24 mouse cellular contexts compared by ENCODE assay signal in the genomic region with DNA sequence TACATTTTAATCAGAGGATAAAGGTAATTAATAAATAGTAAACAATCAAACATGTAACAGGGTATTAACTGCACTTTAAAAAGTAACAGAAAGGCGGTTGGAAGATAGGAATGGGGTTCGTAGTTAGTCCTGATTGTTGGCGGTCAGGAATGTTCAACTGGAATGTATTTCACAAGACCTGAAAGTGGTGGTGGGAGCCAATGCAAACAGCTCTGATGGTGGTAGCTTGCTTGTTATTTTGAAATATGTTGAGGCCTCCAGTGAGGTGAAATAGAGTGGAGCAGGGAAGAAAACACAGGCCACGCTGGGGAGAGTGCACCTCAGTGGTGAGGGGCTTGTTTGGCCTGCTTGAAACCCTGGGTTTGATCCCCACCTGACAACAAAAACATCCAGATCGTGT. TPM values are rescaled to one million over a fixed set of nuclear protein-coding genes. Genes with fewer than 3 reads are reported as not detected.
A peak's percentile ranks its signal among the peaks of the same experiment; 100 is the strongest.
DNase-seq lines count a peak whose midpoint lies in the region; ATAC-seq and TF ChIP-seq lines count a peak whose summit lies in the region.
"Had no signal": no experiment of that assay in that cellular context is flagged by ENCODE, and none has a peak within 500 bp of the region (broad histone marks: within the 10 kb centered on the region; RNA-seq: fewer than 3 reads in every experiment).

No protein-coding gene starts in this region.

- ATAC-seq in heart, embryonic 14.5 days (ENCODE audit: insufficient number of reproducible peaks, insufficient read depth, low FRiP score, low read depth): peak; percentile 21; the same call in 1 of the 2 replicates
- no peak; the same call in 1 of the 2 replicates for ATAC-seq in liver, embryonic 12.5 days
- peak; percentile 84 for ATAC-seq in lung, embryonic 16.5 days (ENCODE audit: low read depth)
- ATAC-seq in forebrain, embryonic 16.5 days: no peak
- no peak for ATAC-seq in intestine, postnatal 0 days
- ATAC-seq: forebrain, embryonic 13.5 days; hindbrain, embryonic 16.5 days; midbrain, embryonic 15.5 days had no signal

- no peak overlapping the region for H3K4me2 ChIP-seq in heart, embryonic 14.5 days (ENCODE audit: low read length)
- H3K4me2 ChIP-seq in liver, embryonic 12.5 days: no peak overlapping the region
- H3K4me2 ChIP-seq in lung, embryonic 16.5 days (ENCODE audit: low read depth, low read length): no peak overlapping the region
- H3K4me2 ChIP-seq in forebrain, embryonic 16.5 days (ENCODE audit: low read length): no peak overlapping the region
- no peak overlapping the region for H3K4me2 ChIP-seq in intestine, postnatal 0 days (replicated peaks; ENCODE audit: low read depth)
- H3K4me2 ChIP-seq: forebrain, embryonic 13.5 days; heart, embryonic 11.5 days; limb, embryonic 12.5 days; midbrain, embryonic 15.5 days had no signal

- H3K27ac ChIP-seq in heart, embryonic 14.5 days (replicated peaks in 1 of 2; ENCODE audit: control insufficient read depth in 1 of 2, insufficient read depth in 1 of 2, low read depth in 2 of 2, low read length in 2 of 2): peak overlapping the region; percentile 39 to 48; a peak in 3 of 4 replicates
- 0 out of 2 replicates have a peak overlapping the region, but pooled peaks have one; percentile 1 for H3K27ac ChIP-seq in liver, embryonic 12.5 days
- H3K27ac ChIP-seq in lung, embryonic 16.5 days (ENCODE audit: low read length): peak overlapping the region; percentile 82
- H3K27ac ChIP-seq in forebrain, embryonic 16.5 days (ENCODE audit: low read length): no peak overlapping the region
- H3K27ac ChIP-seq in intestine, postnatal 0 days (ENCODE audit: low read depth, low read length): no peak overlapping the region
- H3K27ac ChIP-seq: forebrain, embryonic 13.5 days; left cerebral cortex, adult 2 months; limb, embryonic 12.5 days; midbrain, embryonic 15.5 days had no signal

- no peak for TF ChIP-seq CTCF in intestine, postnatal 0 days (IDR thresholded peaks at IDR 0.05; ENCODE audit: low read depth)

- H3K9me3 ChIP-seq in heart, embryonic 14.5 days (ENCODE audit: control insufficient read depth, low read length): no peaks in the 10 kb centered on the region
- H3K9me3 ChIP-seq in liver, embryonic 12.5 days (replicated peaks): no peaks in the 10 kb centered on the region
- no peaks in the 10 kb centered on the region for H3K9me3 ChIP-seq in lung, embryonic 16.5 days (ENCODE audit: control insufficient read depth, low read length)
- no peaks in the 10 kb centered on the region for H3K9me3 ChIP-seq in forebrain, embryonic 16.5 days (ENCODE audit: control insufficient read depth, low read length)
- no peaks in the 10 kb centered on the region for H3K9me3 ChIP-seq in intestine, postnatal 0 days (ENCODE audit: control insufficient read depth)
- H3K9me3 ChIP-seq: forebrain, embryonic 13.5 days; megakaryocyte, embryonic 14.5 days; midbrain, embryonic 15.5 days had no signal

- peaks cover 5 to 15% of the 10 kb centered on the region in 2 experiments; a peak in 2 of 4 replicates for H3K4me1 ChIP-seq in heart, embryonic 14.5 days (ENCODE audit: control insufficient read depth in 2 of 2, insufficient read depth in 2 of 2, low read length in 2 of 2)
- H3K4me1 ChIP-seq in liver, embryonic 12.5 days: peaks cover 37% of the 10 kb centered on the region
- peaks cover 8% of the 10 kb centered on the region for H3K4me1 ChIP-seq in lung, embryonic 16.5 days (replicated peaks; ENCODE audit: control insufficient read depth, insufficient read depth, low read length)
- H3K4me1 ChIP-seq in forebrain, embryonic 16.5 days (replicated peaks; ENCODE audit: control insufficient read depth, insufficient read depth, low read length): peaks cover 7% of the 10 kb centered on the region
- peaks cover 6% of the 10 kb centered on the region; the same call in 1 of the 2 replicates for H3K4me1 ChIP-seq in intestine, postnatal 0 days (replicated peaks; ENCODE audit: control insufficient read depth, insufficient read depth, low read length)

- DNase-seq in heart, adult 11 months: no peak
- DNase-seq in liver: no peak
- DNase-seq in embryo, embryonic 10 days (ENCODE audit: low spot score): no peak
- DNase-seq: adrenal gland, postnatal 10 days; cerebellum, adult 11-12 months; cerebellum, postnatal 25 days; gastrocnemius, postnatal 36 days; kidney, adult 8-10 months; retina, postnatal 1 day; right cerebral cortex, postnatal 4 days; thymus, postnatal 4 days had no signal

- WGBS in heart, embryonic 14.5 days: 36% methylated on average over 5 of the region's 5 CpGs
- 66% methylated on average over 5 of the region's 5 CpGs for WGBS in liver, embryonic 12.5 days (ENCODE audit: insufficient replicate concordance)
- WGBS in lung, embryonic 16.5 days: 50% methylated on average over 5 of the region's 5 CpGs
- 87% methylated on average over 5 of the region's 5 CpGs for WGBS in forebrain, embryonic 16.5 days
- 89% methylated on average over 5 of the region's 5 CpGs for WGBS in intestine, postnatal 0 days

- H3K4me3 ChIP-seq in heart, embryonic 14.5 days (ENCODE audit: control insufficient read depth in 1 of 2, insufficient read depth in 1 of 2, low read depth in 1 of 2, low read length in 2 of 2): no peak overlapping the region
- H3K4me3 ChIP-seq in liver, embryonic 12.5 days: no peak overlapping the region
- H3K4me3 ChIP-seq in lung, embryonic 16.5 days (ENCODE audit: low read length): no peak overlapping the region
- H3K4me3 ChIP-seq in forebrain, embryonic 16.5 days (replicated peaks; ENCODE audit: low read length): no peak overlapping the region
- H3K4me3 ChIP-seq in intestine, postnatal 0 days (ENCODE audit: low read depth, low read length): no peak overlapping the region
- H3K4me3 ChIP-seq: forebrain, embryonic 13.5 days; left cerebral cortex, adult 2 months; limb, embryonic 12.5 days; megakaryocyte, embryonic 14.5 days; midbrain, embryonic 15.5 days had no signal

- no peak overlapping the region for H3K9ac ChIP-seq in heart, embryonic 14.5 days (ENCODE audit: low read length)
- no peak overlapping the region for H3K9ac ChIP-seq in liver, embryonic 12.5 days
- H3K9ac ChIP-seq in lung, embryonic 16.5 days (ENCODE audit: low read length): no peak overlapping the region
- H3K9ac ChIP-seq in forebrain, embryonic 16.5 days (replicated peaks; ENCODE audit: low read depth, low read length): no peak overlapping the region
- H3K9ac ChIP-seq in intestine, postnatal 0 days (ENCODE audit: low read depth, low read length): no peak overlapping the region
- H3K9ac ChIP-seq: forebrain, embryonic 13.5 days; limb, embryonic 12.5 days; midbrain, embryonic 15.5 days had no signal

- no peaks in the 10 kb centered on the region for H3K27me3 ChIP-seq in heart, embryonic 14.5 days (ENCODE audit: control insufficient read depth, insufficient read depth, low read length)
- H3K27me3 ChIP-seq in liver, embryonic 12.5 days (replicated peaks): no peaks in the 10 kb centered on the region
- no peaks in the 10 kb centered on the region for H3K27me3 ChIP-seq in lung, embryonic 16.5 days (ENCODE audit: control insufficient read depth, insufficient read depth, low read depth, low read length)
- H3K27me3 ChIP-seq in forebrain, embryonic 16.5 days (replicated peaks; ENCODE audit: control insufficient read depth, insufficient read depth, low read length): no peaks in the 10 kb centered on the region
- H3K27me3 ChIP-seq in intestine, postnatal 0 days (replicated peaks; ENCODE audit: control insufficient read depth, insufficient read depth, low read length): no peaks in the 10 kb centered on the region
- H3K27me3 ChIP-seq: CH12.LX; forebrain, embryonic 13.5 days; limb, embryonic 12.5 days; megakaryocyte, embryonic 14.5 days; midbrain, embryonic 15.5 days had no signal

- no peaks in the 10 kb centered on the region for H3K36me3 ChIP-seq in heart, embryonic 14.5 days (ENCODE audit: control insufficient read depth, insufficient read depth, low read length)
- no peaks in the 10 kb centered on the region for H3K36me3 ChIP-seq in liver, embryonic 12.5 days
- no peaks in the 10 kb centered on the region for H3K36me3 ChIP-seq in lung, embryonic 16.5 days (ENCODE audit: control insufficient read depth, insufficient read depth, low read length)
- no peaks in the 10 kb centered on the region for H3K36me3 ChIP-seq in forebrain, embryonic 16.5 days (ENCODE audit: control insufficient read depth, insufficient read depth)
- H3K36me3 ChIP-seq in intestine, postnatal 0 days (ENCODE audit: control insufficient read depth, insufficient read depth): no peaks in the 10 kb centered on the region
- H3K36me3 ChIP-seq: limb, embryonic 12.5 days; midbrain, embryonic 15.5 days had no signal

RNA-seq across cellular contexts. Expression of a gene that starts 6.3 kb away (rescaled TPM):
- polyA plus RNA-seq in heart, embryonic 14.5 days (2014; fragmentation: Nextera tagmentation; extraction: Ambion mirVana): 20.7 and 22.3 TPM in 2 replicates
- 14.5 and 14.8 TPM in 2 replicates for polyA plus RNA-seq in liver, embryonic 12.5 days (2016; fragmentation: Nextera tagmentation; extraction: Ambion mirVana)
- polyA plus RNA-seq in lung, embryonic 16.5 days (2015; fragmentation: Nextera tagmentation; extraction: Ambion mirVana): 33.3 and 33.5 TPM in 2 replicates
- polyA plus RNA-seq in forebrain, embryonic 16.5 days (2015; fragmentation: Nextera tagmentation; extraction: Ambion mirVana): 28.8 and 31.2 TPM in 2 replicates
- polyA plus RNA-seq in intestine, postnatal 0 days (2015; fragmentation: Nextera tagmentation; extraction: Ambion mirVana): 8.0 and 9.3 TPM in 2 replicates

RNA-seq across cellular contexts. Expression of a gene that starts 19.0 kb away (rescaled TPM):
- 24.0 and 27.7 TPM in 2 replicates for polyA plus RNA-seq in heart, embryonic 14.5 days (2014; fragmentation: Nextera tagmentation; extraction: Ambion mirVana)
- 19.1 and 21.5 TPM in 2 replicates for polyA plus RNA-seq in liver, embryonic 12.5 days (2016; fragmentation: Nextera tagmentation; extraction: Ambion mirVana)
- 31.4 and 34.3 TPM in 2 replicates for polyA plus RNA-seq in lung, embryonic 16.5 days (2015; fragmentation: Nextera tagmentation; extraction: Ambion mirVana)
- polyA plus RNA-seq in forebrain, embryonic 16.5 days (2015; fragmentation: Nextera tagmentation; extraction: Ambion mirVana): 59.5 and 65.5 TPM in 2 replicates
- polyA plus RNA-seq in intestine, postnatal 0 days (2015; fragmentation: Nextera tagmentation; extraction: Ambion mirVana): 12.3 and 12.5 TPM in 2 replicates

Comparison
In these comparisons a context has a peak if more than half of its experiments do, and no peak if none do; other contexts are left out.
1. ATAC-seq: peak in heart, embryonic 14.5 days (single experiment) and lung, embryonic 16.5 days (single experiment); none in liver, embryonic 12.5 days (single experiment), forebrain, embryonic 16.5 days (single experiment) and intestine, postnatal 0 days (single experiment).
2. H3K27ac ChIP-seq: peak in heart, embryonic 14.5 days (2 of 2), liver, embryonic 12.5 days (single experiment) and lung, embryonic 16.5 days (single experiment); none in forebrain, embryonic 16.5 days (single experiment) and intestine, postnatal 0 days (single experiment).